Mouse (Mus musculus) left cerebral cortex, postnatal 10 days (tissue): ENCODE data around the gene Dapk3. TPM values are rescaled to one million over a fixed set of nuclear protein-coding genes. Genes with fewer than 3 reads are reported as not detected.
"Not testable (repeated sequence)": the region's sequence is repeated elsewhere in the genome, so short reads cannot be mapped to it uniquely, and the experiment has no call there.

Experiments used
- DNase-seq, 2 experiments: peaks; one replicate each; pipeline ENCODE4 v3.0.0; 2021 to 2022; ENCODE audit warnings: low spot score in 2 of 2, mixed read lengths in 1 of 2; ENCODE audit errors: extremely low spot score in 1 of 2
- intact Hi-C: fragments of 180-260 bp; cut with DNase I; formaldehyde crosslinking; loops from one replicate; pipeline ENCODE4 v1.15.1; 2025
- total RNA-seq, 2 experiments: library from RNA; stranded (reverse); gene quantifications; 2 replicates each; pipeline ENCODE4 v1.2.3; 2021

The Dapk3 gene
- total RNA-seq, 2 experiments from 2014 or later: 64.1 to 72.7 TPM

GRCm38 (mm10) chr10:81144667-81145066 lies 38.1 kb upstream of the Dapk3 start:
- DNase-seq: peak in 1 of 2 experiments; percentile 55
- intact Hi-C loops: no loop called here

DNA sequence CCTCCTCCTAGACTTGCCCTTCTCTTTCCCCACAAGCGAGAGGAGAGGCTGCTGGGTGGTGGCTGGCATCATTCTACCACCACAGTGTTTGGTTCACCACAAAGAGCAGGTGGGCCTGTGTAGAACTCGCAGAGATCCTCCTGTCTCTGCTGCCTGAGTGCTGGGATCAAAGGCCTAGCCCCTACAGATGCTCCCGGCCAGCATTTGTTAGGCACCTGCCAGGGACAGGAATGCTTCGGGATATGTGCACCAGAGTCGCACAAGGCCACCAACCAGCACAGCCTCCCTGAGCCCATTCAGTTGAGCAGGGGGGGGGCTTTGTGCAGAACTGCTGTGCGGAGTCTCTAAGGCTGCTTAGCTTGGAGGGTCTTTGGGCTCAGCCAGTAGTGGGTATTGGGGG lies 37.5 kb upstream of the Dapk3 start:
- no peak for DNase-seq
- intact Hi-C loops: no loop called here

- intact Hi-C loops: no loop called here
- no peak for DNase-seq
These were observed 37.0 kb upstream of the Dapk3 start for GRCm38 (mm10) chr10:81145778-81146177.

- intact Hi-C loops: no loop called here
- DNase-seq: no peak
These were observed 36.5 kb upstream of the Dapk3 start for GRCm38 (mm10) chr10:81146296-81146695.

- DNase-seq: no peak
- intact Hi-C loops: no loop called here
These were observed 31.5 kb upstream of the Dapk3 start for GRCm38 (mm10) chr10:81151261-81151660.

DNA sequence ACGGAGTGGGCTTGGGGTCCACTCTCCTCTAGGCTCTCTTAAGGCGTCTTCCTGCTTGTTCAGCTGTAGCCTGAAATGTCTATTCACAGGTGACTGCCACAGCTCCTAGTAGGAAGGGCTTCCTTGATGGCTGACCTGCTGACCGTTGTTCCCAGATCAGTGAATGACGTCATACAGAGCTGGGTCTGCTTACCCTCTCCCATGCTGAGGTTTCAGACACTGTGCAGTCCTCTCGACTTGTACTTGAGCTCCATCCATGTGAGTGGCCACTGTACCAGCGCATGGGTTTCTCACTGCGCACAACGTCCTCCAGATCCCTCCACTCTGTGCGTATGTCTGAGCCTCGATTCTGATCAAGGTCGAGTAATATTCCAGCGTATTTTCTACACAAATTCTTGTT lies 30.2 kb upstream of the Dapk3 start:
- no peak for DNase-seq
- intact Hi-C loops: no loop called here

GRCm38 (mm10) chr10:81154313-81154712 lies 28.5 kb upstream of the Dapk3 start:
- intact Hi-C loops: no loop called here
- DNase-seq: no peak

GRCm38 (mm10) chr10:81154736-81155135 lies 28.1 kb upstream of the Dapk3 start:
- intact Hi-C loops: no loop called here
- peak in 1 of 2 experiments; percentile 47 for DNase-seq

DNA sequence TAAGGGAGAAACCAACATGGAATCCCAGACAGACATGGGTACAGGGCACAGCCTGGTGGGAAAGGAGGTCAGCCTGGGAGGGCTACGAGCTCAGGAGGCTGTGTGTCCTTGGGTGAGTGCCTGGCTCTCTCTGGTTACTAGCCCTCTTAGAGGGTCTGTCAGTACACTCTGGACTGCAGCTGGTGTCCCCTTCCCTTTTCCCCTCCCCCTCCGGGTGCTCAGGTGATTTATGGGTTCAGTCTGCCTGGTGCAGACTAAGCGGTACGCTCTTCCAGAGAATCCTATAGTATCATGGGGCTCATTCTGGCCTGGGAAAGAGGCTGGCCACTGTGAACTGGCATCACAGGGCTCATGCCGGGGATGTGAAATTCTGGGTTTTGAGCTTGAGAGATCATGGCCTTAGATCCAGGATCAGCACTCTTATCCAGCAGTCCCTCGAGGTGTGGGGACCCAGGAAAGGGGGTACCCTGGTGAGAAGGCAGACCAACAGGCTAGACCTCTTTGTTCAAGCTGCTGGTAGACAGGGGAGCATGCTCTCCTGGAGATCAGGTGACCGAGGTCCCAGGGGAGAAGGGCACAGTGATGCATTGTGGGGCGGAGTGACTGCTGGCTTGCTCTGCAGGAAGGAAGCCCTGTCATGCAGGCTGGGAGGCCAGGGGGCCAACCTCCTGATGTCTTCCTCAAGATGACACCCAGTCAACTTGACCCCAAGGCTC lies 21.0 kb upstream of the Dapk3 start:
- intact Hi-C loops: no loop called here

DNA sequence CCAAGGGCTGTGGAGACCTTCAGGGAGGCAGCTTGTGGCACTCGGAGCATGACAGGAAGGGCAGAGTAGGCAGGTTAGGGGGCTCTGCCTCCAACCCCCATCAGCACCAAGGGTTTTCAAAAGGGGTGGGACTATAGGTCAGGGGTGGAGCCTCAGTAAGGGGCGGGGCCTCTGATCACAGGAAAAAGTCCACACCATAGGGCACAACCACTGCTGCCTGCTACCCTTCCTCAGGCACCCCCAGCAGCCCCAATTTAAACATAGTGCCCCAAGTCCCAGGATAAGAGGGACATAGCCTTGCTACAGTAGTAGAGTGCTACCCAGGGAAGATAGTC lies 20.5 kb upstream of the Dapk3 start:
- intact Hi-C loops: no loop called here
- no peak for DNase-seq

More for the DNA sequence above, 21.0 kb upstream of the Dapk3 start:
- DNase-seq: no peak

DNA sequence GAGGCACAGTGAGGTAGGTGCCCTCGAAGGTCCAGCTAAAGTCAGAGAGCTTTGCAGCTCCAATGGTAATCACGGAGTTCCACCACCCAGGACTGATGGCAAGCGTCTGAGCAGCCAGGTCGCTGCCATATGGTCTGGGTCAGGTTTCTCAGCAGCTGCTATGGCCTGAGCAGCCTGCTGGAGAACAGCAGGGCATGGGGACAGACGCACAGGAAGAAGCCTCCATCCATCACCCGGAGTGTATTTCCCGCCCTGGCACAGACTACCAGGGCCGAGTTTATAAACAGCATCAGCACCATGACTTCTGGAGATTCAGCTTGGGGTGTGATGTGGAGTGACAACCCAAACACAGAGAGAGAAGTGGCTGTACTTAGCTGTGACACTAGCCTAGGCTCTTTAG lies 17.7 kb upstream of the Dapk3 start:
- intact Hi-C loops: no loop called here
- DNase-seq: no peak

DNA sequence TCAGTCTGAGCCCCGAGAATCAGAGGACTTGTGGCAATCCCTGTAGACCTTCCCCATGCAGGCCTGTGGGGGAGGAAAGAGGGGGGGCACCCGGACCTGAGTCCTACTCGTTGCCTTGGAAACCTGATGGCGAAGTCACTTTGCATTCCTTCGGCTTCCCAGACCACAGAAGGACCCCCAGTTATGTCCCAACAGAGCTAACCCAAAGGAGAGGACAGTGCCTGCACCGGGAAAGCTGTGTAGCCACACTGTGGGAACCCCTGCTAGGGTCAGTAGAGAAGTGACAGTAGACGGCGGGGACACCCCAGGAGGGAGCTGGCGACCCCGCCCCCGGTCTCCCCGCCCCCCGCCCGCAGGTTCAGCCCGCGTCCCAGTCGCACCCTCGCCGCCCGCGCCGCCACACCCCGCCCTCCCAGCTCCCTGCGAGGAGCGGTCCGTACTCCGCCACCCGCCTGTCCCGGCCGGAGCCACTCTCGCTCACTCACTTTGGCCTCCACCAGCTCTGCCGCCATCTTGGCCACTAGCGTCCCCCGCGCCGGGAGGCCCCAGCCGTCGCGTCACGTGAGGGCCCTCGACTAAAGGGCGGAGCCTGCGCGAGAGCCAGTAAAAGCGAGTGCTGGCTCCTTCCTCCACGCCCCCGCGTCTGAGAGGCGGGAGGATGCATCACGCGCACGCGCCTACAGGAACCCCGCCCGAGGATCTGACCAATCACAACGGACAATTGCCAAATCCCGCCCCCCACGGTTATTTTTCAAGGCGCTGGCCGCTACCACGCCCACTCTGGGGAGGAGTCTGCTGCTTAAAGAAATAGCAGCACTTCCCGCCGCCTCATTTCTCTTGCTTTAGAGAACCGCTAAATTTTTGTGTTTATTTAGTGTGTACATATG lies 15.4 kb upstream of the Dapk3 start, which contains the start of gene Pias4:
Pias4 (minus strand) TSS at position 724 of the 887 bp plus-strand sequence.
- intact Hi-C loops: no loop called here
- peak; percentile 100 for DNase-seq

- intact Hi-C loops: no loop called here
- DNase-seq: no peak
These were observed 14.7 kb upstream of the Dapk3 start for GRCm38 (mm10) chr10:81168087-81168431.

- peak; percentile 69 to 92 for DNase-seq
- intact Hi-C loops: no loop called here
These were observed 14.1 kb upstream of the Dapk3 start for GRCm38 (mm10) chr10:81168521-81169244.

GRCm38 (mm10) chr10:81169411-81169900 lies 13.3 kb upstream of the Dapk3 start:
- intact Hi-C loops: not testable (repeated sequence)
- DNase-seq: peak in 1 of 2 experiments; percentile 57

- intact Hi-C loops: no loop called here
- peak; percentile 76 to 87 for DNase-seq
These were observed 9.7 kb upstream of the Dapk3 start for GRCm38 (mm10) chr10:81173132-81173531.

GRCm38 (mm10) chr10:81174617-81175344 lies 8.0 kb upstream of the Dapk3 start:
- DNase-seq: peak; percentile 86 to 92
- intact Hi-C loops: no loop called here

GRCm38 (mm10) chr10:81175345-81175701 lies 7.5 kb upstream of the Dapk3 start:
- intact Hi-C loops: not testable (repeated sequence)
- peak in 1 of 2 experiments; percentile 51 for DNase-seq
